Mouse (Mus musculus) forebrain, embryonic 13.5 days (tissue): ENCODE data around the gene Itga10. TPM values are rescaled to one million over a fixed set of nuclear protein-coding genes. Genes with fewer than 3 reads are reported as not detected.
A peak's percentile ranks its signal among the peaks of the same experiment; 100 is the strongest.

ENCODE experiments used
- ATAC-seq: fragments of 200-750 bp; cut with Nextera tagmentation; 2 replicates; pipeline ENCODE4 v1.8.0; 2017
- H3K27ac ChIP-seq: fragments of 300-500 bp; sonication (generic); 2 replicates; pipeline ENCODE4 v1.5.1; 2015; ENCODE audit warnings: inconsistent platforms, mild to moderate bottlenecking, moderate library complexity
- H3K27me3 ChIP-seq: fragments of 300-500 bp; sonication (generic); 2 replicates; pipeline ENCODE4 v1.6.1; 2015; ENCODE audit warnings: mild to moderate bottlenecking, inconsistent platforms
- H3K36me3 ChIP-seq: fragments of 300-500 bp; sonication (generic); 2 replicates; pipeline ENCODE4 v1.6.1; 2015; ENCODE audit warnings: mild to moderate bottlenecking, inconsistent platforms; ENCODE audit not compliant: poor library complexity, severe bottlenecking
- H3K4me1 ChIP-seq: fragments of 300-500 bp; sonication (generic); 2 replicates; pipeline ENCODE4 v1.6.1; 2015; ENCODE audit warnings: inconsistent platforms
- H3K4me2 ChIP-seq: fragments of 300-500 bp; sonication (generic); 2 replicates; pipeline ENCODE4 v1.6.1; 2015; ENCODE audit warnings: inconsistent platforms, mild to moderate bottlenecking, moderate library complexity
- H3K4me3 ChIP-seq: fragments of 300-500 bp; sonication (generic); 2 replicates; pipeline ENCODE4 v1.5.1; 2015; ENCODE audit warnings: mild to moderate bottlenecking, inconsistent platforms
- H3K9ac ChIP-seq: fragments of 300-500 bp; sonication (generic); 2 replicates; pipeline ENCODE4 v1.6.1; 2015; ENCODE audit warnings: mild to moderate bottlenecking, inconsistent platforms
- H3K9me3 ChIP-seq: fragments of 300-500 bp; sonication (generic); replicated peaks from 2 replicates; pipeline ENCODE4 v1.6.1; 2016; ENCODE audit warnings: inconsistent platforms
- WGBS: fragments of 180-500 bp; shearing (Covaris S2); methylation state at CpG from one replicate; pipeline ENCODE4 v1.1.7; 2015; 5-methylcytosine and 5-hydroxymethylcytosine counted together
- polyA plus RNA-seq: library from polyadenylated mRNA; unstranded; fragments of >200 nt; fragmentation: Nextera tagmentation; extraction: Ambion mirVana; gene quantifications from 2 replicates; pipeline ENCODE4 v1.2.1, GENCODE M21; 2015

Itga10 gene
- polyA plus RNA-seq, 1 experiment from 2014 or later = 0.57 TPM

DNA sequence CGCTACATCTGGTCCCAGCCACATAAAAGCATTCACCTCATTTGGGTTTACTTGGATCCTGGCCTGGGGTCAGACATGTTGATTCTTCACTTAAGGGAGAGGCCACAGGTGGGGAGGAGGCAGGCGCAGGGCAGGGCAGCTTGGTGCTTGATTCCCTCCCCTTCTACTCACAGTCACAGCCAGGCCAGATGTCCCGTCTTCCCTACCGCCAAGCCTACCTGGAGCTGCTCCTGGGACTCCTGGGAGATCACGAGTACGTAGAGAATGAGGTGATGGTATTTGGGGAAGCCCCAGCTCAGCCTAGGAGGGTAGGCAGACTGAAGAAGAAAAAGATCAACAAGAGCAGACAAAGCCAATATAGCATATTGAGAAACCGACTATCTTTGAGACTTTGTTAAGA, 61.6 kb downstream of the Itga10 start:
- ATAC-seq = no peak
- Histone ChIP-seq H3K4me2 (no peak overlapping the region), H3K27me3 (peaks cover 12% of the 10 kb centered on the region), H3K27ac (no peak overlapping the region), H3K4me3 (no peak overlapping the region), H3K9me3 (no peaks in the 10 kb centered on the region), H3K4me1 (peaks cover 7% of the 10 kb centered on the region), H3K36me3 (peaks cover 52% of the 10 kb centered on the region), H3K9ac (no peak overlapping the region)
- WGBS = 78% methylated on average over 7 of the region's 7 CpGs

DNA sequence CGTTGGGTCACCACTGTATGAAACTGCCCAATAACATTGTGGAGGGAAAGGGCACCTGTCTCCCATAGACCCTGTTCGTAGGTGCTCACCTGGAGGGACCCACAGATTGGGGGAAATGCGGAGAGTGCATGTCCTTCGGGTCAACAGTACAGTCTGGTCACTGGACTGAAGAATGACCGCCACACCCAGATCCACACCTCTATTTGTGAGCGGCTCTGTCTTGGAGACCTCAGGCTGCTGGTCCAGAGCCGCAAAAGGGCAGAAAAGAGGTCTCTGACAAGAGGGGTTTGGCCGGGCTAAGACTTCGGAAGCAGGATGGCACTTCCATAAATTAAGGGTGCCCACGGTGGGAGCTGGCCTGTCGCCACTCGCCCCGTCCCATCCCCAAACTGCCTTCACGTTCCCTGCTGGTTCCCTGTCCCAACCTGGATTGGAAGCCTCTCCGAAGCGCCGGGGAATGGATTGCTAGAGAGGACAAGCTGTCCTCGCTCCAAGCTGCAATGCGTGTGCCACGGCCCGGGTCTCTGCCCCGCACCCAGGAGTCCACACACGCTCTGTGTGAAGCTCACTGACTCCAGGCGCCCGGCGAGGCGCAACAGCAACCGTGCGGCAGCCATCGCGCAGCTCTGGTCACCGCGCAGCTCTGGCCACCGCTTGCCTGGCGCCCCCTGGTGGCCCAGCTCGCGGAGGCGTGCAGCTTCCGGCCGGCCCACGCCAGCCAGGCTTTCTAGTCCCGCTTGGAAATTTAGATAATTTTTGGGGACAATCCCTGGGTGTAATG, 62.7 kb downstream of the Itga10 start, which contains the start of gene Nudt17:
TSS of gene Nudt17 (minus strand) at position 660 of the 781 bp plus-strand sequence.
- 5% methylated on average over 42 of the region's 42 CpGs for WGBS

DNA sequence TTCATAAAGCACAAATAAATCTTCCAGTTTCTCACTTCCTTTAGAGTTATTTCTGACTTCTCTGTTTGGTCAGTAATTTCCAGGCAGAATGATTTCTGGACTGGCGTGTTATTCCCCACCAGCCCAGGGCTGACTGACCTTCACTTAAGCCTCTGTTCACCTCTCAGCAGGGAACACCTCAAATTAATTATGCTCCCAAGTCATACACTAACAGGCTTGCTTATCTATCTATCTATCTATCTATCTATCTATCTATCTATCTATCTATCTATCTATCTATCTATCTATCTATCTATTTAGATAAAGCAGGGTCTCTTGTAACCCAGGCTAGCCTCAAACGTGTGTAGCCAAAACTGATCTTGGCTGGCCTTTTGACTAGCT, 63.3 kb downstream of the Itga10 start:
- peak overlapping the region; percentile 90; the same call in 1 of the 2 replicates for H3K4me2 ChIP-seq
- peak overlapping the region; percentile 76; the same call in 1 of the 2 replicates for H3K9ac ChIP-seq
- H3K36me3 ChIP-seq = peaks cover 56% of the 10 kb centered on the region
- H3K27me3 ChIP-seq = peaks cover 12% of the 10 kb centered on the region
- H3K4me1 ChIP-seq = peaks cover 7% of the 10 kb centered on the region
- H3K27ac ChIP-seq = no peak overlapping the region
- H3K9me3 ChIP-seq = no peaks in the 10 kb centered on the region
- 45% methylated on average over 2 of the region's 2 CpGs for WGBS
- H3K4me3 ChIP-seq = no peak overlapping the region
- ATAC-seq = peak; percentile 14; the same call in 1 of the 2 replicates

More for the DNA sequence above, 62.7 kb downstream of the Itga10 start, which contains the start of gene Nudt17:
- peak; percentile 90 for ATAC-seq
- Histone ChIP-seq H3K27me3 (peaks cover 12% of the 10 kb centered on the region), H3K4me1 (peaks cover 7% of the 10 kb centered on the region), H3K4me3 (peak within 1 kb of the TSS; percentile 51), H3K27ac (no peak within 1 kb of the TSS), H3K4me2 (peak within 1 kb of the TSS; percentile 90), H3K9ac (peak within 1 kb of the TSS; percentile 76), H3K36me3 (peaks cover 56% of the 10 kb centered on the region), H3K9me3 (no peaks in the 10 kb centered on the region)

Other genes starting within 250 kb of the Itga10 start
- gene BC107364, start 193.3 kb upstream of the Itga10 start, polyA plus RNA-seq = not detected in 2 replicates
- 0.25 and 0.36 TPM in 2 replicates for gene Hfe2, start 120.4 kb upstream of the Itga10 start, polyA plus RNA-seq
- gene Txnip, start 87.6 kb upstream of the Itga10 start, polyA plus RNA-seq = 49.1 and 51.0 TPM in 2 replicates
- 1.2 and 1.3 TPM in 2 replicates for gene Gm16253, start 68.6 kb upstream of the Itga10 start, polyA plus RNA-seq
- gene Polr3gl, start 51.4 kb upstream of the Itga10 start, polyA plus RNA-seq = 37.5 and 40.2 TPM in 2 replicates
- 6.6 and 6.7 TPM in 2 replicates for gene Ankrd34a, start 48.9 kb upstream of the Itga10 start, polyA plus RNA-seq
- 6.9 and 7.2 TPM in 2 replicates for gene Lix1l, start 44.4 kb upstream of the Itga10 start, polyA plus RNA-seq
- gene Rbm8a, start 15.7 kb upstream of the Itga10 start, polyA plus RNA-seq = 161 and 168 TPM in 2 replicates
- 48.2 and 54.0 TPM in 2 replicates for gene Pex11b, start 10.2 kb upstream of the Itga10 start, polyA plus RNA-seq
- 0.06 and 0.10 TPM in 2 replicates for gene Gm42957, start 10.1 kb upstream of the Itga10 start, polyA plus RNA-seq
- gene Ankrd35, start 24.5 kb downstream of the Itga10 start, polyA plus RNA-seq = 0.57 and 2.3 TPM in 2 replicates
- 28.8 and 31.0 TPM in 2 replicates for gene Pias3, start 50.8 kb downstream of the Itga10 start, polyA plus RNA-seq
- gene Nudt17, start 63.0 kb downstream of the Itga10 start, polyA plus RNA-seq = 6.4 and 7.2 TPM in 2 replicates
- gene Polr3c, start 82.0 kb downstream of the Itga10 start, polyA plus RNA-seq = 41.1 and 42.0 TPM in 2 replicates
- 68.6 and 71.7 TPM in 2 replicates for gene Rnf115, start 82.1 kb downstream of the Itga10 start, polyA plus RNA-seq
- 0.15 TPM in 1 of 2 replicates, not detected in the other for gene Pdzk1, start 183.7 kb downstream of the Itga10 start, polyA plus RNA-seq
- 0.09 TPM in 2 replicates for gene Cd160, start 183.8 kb downstream of the Itga10 start, polyA plus RNA-seq